Mouse (Mus musculus) megakaryocyte, adult 5-6 weeks (primary cell): ENCODE results near the gene Spocd1. TPM values are rescaled to one million over a fixed set of nuclear protein-coding genes. Genes with fewer than 3 reads are reported as not detected.

ENCODE experiments used
- ATAC-seq: 2 replicates; pipeline ENCODE4 v1.8.0; 2016; ENCODE audit warnings: mild to moderate bottlenecking, inconsistent platforms; ENCODE audit not compliant: poor library complexity, severe bottlenecking
- total RNA-seq, 2 experiments: library from RNA; stranded (forward) in 1 of 2; stranded (reverse) in 1 of 2; fragments of 153-499, 151-499 nt in 1 of 2; fragments of 221-1000, 200-1000 nt in 1 of 2; gene quantifications; 2 replicates each; pipeline versions ENCODE4 v1.2.3 to v1.2.4; 2015 to 2017

The Spocd1 gene
- total RNA-seq, 2 experiments from 2014 or later: 0.18 to 0.44 TPM

- ATAC-seq: no peak
These were observed 11.9 kb upstream of the Spocd1 start for GRCm38 (mm10) chr4:129917016-129917603.

DNA sequence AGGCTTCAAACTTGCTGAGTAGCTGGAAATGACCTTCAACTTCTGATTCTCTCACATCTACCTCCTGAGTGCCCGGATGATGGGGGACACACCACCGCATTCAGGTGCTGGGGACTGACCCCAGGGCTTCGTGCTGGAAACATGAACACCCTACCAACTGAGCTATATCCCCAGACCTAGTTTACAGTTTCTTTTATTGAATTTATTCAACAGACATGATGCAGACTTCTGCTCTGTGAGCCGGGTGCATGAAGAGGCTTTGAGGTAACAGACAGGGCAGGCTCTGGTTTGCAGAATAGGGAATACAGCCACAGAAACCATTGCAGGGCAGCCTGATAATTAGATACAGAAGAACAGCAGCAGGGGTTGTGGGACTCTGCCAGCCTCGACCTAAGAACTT lies 10.6 kb upstream of the Spocd1 start:
- no peak for ATAC-seq

DNA sequence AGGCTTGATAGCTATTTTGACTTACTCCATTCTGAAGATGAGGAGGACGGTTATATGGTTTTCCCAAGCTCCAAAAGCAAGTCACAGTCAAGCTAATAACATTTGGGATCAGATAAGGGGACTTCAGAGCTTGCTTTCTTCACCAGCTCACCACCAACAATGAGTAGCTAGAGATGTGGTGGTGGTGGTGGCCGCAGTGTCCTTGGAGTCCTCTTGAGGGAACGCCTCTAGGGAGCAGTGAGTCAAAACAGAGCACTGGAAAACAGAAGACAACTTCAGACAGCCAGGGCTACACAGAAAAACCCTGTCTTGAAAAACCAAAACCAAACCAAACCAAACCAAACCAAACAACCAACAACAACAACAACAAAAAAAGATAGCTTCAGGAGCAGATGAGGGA lies 10.1 kb upstream of the Spocd1 start:
- ATAC-seq: no peak

DNA sequence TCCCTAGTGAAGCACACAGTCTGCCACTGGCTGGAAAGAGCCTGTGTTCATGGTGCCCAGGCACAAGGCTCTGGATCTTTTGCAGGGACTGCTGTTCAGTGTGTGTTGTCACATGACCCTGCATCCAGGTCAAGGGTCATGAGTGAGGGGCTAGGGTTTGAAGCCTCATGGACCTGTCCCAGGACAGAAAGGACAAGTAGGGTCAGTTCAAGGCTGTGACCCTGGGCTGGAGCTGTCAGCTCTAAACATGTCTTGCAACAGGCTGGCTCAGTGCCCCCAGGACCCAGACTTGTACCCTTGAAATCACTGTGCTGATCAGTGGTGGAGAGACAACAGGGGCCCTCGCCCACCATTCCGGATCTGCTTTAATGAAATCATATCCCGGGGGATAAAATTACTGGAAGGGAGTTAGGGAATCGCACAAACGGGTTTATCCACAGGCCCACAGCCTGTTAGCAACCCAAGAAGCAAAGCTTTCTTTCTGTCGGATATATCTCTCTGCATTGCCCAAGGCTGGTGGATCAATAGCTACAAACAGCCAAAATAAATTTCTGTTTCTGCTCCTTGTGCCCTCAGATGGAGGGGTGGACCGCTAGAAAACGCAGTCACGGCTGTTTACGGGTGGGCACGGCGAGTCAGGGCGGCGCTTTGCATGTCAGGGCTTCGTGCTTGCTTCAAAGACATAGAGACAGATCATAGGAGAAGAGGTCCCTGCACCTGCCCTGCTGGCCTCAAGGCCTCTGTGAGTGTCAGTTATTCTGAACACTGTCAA lies 8.3 kb upstream of the Spocd1 start:
- ATAC-seq: no peak

DNA sequence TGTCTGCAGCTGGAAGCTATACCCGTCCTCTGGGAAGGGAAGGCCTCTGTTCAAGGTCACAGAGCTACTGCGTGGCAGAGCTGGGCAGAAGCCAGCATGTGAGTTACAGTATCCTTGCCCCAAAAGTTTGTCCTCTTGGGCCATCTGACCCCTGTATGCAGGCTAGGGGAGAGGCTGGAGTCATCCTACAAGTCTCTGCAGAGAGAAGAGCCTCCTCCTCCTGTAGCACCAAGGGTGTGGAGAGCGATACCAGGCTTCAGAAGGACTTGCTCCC lies 7.8 kb upstream of the Spocd1 start:
- no peak for ATAC-seq

DNA sequence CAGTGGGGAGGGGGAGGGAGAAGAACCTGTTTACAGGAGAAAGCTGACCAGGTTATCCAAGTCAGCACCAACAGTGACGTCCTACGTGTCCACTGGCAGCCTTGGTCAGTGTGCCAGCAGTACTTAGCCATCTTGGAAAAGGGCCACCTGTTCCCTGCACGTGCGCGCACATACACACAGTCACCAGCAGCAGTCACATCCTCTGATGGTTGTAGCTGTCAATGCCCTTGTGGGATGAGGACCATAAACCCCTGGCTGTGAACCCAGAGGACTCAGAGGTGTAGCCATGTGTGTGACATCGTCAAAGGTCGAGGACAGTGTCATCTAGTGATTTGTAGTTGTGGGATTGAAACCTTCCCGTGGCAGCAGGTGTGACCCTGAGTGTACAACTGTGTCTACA lies 4.9 kb upstream of the Spocd1 start:
- ATAC-seq: no peak

DNA sequence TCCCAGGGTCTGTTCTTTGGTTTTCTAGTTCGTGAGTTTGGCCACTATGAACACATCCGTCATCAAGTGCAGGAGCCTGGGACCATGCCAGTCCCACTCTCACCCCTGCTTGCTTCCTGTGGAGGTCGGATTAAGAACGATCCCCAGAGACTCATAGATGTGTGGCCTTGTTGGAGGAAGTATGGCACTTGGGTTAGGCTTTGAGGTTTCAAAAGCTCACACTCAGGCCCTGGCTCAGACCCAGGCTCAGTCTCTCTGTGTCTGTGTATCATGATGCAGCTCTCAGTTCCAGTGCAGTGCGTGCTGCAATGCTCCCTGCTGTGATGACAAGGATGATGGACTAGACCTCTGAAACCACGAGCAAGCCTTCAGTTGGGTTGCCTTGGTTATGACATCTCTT lies 4.4 kb upstream of the Spocd1 start:
- ATAC-seq: peak; percentile 53

DNA sequence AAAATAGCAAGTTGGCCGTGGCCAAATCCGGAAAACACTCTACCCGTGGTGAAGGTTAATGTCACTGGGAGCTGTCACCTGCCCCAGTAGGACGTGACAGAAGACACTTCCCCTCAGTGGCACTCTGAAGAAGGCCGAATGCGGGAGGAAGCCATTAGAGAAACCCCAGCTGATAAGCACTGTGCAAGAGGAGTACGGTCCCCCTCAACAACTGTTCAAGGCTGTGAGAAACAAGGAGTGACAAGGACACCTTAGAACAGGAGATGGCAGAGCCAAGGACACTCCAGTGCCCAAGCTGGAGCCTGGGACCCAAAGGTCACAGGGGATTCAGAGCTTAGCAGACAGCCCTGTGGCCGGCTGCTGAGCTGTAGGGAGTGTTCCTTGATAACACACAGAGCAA lies 2.5 kb upstream of the Spocd1 start:
- ATAC-seq: peak; percentile 55

GRCm38 (mm10) chr4:129927091-129927490 lies 2.0 kb upstream of the Spocd1 start:
- ATAC-seq: no peak

GRCm38 (mm10) chr4:129928124-129928751 lies 811 bp upstream of the Spocd1 start:
- peak; percentile 94 for ATAC-seq

- no peak for ATAC-seq
These were observed 4.6 kb downstream of the Spocd1 start for GRCm38 (mm10) chr4:129933696-129934095.

- ATAC-seq: no peak
These were observed 5.3 kb downstream of the Spocd1 start for GRCm38 (mm10) chr4:129934177-129934855.

DNA sequence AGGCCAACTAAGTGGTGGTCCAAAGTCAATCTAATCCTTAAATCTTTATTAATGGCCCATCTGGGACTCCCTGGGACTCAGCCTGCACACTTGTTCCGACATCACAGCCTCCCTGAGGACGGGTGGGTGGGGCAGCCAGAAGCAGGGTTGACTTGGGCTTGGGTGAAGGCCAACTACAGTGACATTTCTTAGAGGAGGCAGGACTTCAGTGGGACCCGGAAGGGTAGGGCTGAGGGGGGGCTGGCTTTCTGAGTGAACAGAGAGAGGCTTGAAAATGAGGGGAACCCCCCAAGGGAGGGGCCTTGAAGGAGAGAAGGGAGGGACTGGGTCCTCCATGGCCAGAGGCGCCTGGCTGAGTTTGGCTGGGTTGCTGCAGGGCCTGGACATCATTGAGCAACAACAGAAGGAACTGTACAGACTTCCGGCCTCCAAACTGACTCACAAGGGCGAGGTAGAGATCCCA lies 22.3 kb downstream of the Spocd1 start:
- ATAC-seq: peak; percentile 79

DNA sequence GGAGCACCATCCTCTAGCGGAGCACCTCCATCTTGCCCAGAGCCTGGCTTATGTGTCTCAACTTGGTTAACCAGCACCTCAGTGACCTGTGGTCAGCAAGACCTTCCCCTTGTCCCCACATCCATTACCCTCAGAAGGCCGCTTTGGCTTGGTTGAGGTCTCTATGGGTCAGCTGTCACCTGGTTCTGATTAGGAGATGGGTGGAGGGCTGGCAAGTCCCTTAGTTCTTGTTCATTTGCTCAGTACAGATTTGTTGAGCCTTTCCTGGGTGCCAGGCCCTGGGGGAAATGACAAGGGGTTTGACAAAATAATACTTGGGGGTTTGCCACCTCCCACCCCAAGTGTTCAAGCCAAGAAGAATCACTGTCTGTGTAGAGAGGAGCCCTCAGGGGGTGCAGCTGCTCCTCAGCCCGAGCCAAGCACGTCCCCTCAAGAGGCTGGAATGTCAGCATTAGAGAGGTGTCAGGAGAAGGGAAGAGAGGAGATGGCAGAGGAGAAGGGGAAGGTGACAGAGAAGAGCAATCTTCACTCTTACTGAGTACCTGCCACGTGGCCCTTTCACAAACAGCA lies 23.3 kb downstream of the Spocd1 start:
- ATAC-seq: no peak

GRCm38 (mm10) chr4:129954527-129954926 lies 25.5 kb downstream of the Spocd1 start:
- no peak for ATAC-seq

- ATAC-seq: peak; percentile 63
These were observed 31.3 kb downstream of the Spocd1 start for GRCm38 (mm10) chr4:129960180-129960944.

DNA sequence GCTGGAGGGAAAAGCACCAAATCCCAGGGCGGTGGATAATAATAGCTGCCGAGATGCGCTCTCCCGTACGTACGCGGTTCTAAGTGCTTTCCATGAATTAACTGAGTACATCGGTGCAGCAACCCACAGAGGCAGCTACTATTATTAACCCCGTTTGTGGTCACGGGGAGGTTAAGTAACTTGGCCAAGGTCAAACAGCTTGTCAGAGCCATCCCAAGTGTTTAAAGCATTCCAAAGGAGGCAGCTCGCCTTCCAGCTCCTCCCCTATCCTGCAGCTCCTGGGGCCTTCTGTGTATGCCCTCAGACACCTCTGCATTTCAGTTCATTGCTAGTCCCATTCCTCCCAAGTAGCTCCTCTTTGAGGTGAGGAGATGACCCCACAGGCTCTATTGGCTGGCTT lies 36.2 kb downstream of the Spocd1 start:
- ATAC-seq: no peak

- ATAC-seq: no peak
These were observed 37.2 kb downstream of the Spocd1 start for GRCm38 (mm10) chr4:129966201-129966600.

GRCm38 (mm10) chr4:129967024-129968014 lies 38.3 kb downstream of the Spocd1 start:
- ATAC-seq: no peak
